Mouse (Mus musculus) frontal cortex, adult 2 months (tissue): ENCODE results near the gene Grin2a. TPM values are rescaled to one million over a fixed set of nuclear protein-coding genes. Genes with fewer than 3 reads are reported as not detected.

Experiments used
- DNase-seq, 2 experiments: peaks; one replicate each; pipeline ENCODE4 v3.0.0; 2022; ENCODE audit warnings: low spot score in 1 of 2; ENCODE audit errors: extremely low spot score in 1 of 2
- polyA plus RNA-seq: library from polyadenylated mRNA; depleted of rRNA; stranded (reverse); fragments of >200 nt; gene quantifications from 2 replicates; pipeline ENCODE4 v1.2.3, GENCODE M21; 2012

Grin2a gene
- polyA plus RNA-seq, 1 experiment = 30.1 TPM

- no peak for DNase-seq
Observed at GRCm38 (mm10) chr16:9884141-9884540, 111.2 kb downstream of the Grin2a start.

- DNase-seq = peak in 1 of 2 experiments; percentile 65
Observed at GRCm38 (mm10) chr16:9882420-9882819, 112.9 kb downstream of the Grin2a start.

- DNase-seq = no peak
Observed at GRCm38 (mm10) chr16:9873001-9873400, 122.4 kb downstream of the Grin2a start.

DNA sequence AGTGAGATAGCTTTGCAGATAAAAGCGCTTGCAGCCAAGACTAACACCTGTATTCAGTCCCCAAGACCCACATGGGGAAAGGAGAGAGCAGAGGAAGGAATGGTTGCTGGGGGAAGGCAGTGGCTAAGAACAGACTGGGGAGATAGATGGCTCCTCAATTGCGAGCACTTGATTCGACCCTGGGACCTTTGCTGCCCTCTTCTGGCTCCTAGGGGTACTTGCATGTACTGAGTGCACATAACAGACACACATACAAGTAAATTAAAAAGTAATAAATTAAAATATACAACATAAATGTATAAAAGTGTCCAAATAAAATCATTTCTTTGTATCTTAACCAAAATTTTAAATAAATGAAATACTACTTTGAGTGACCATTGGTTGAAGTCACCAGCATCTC lies 129.7 kb downstream of the Grin2a start:
- DNase-seq = no peak

GRCm38 (mm10) chr16:9865039-9865438 lies 130.3 kb downstream of the Grin2a start:
- no peak for DNase-seq

DNA sequence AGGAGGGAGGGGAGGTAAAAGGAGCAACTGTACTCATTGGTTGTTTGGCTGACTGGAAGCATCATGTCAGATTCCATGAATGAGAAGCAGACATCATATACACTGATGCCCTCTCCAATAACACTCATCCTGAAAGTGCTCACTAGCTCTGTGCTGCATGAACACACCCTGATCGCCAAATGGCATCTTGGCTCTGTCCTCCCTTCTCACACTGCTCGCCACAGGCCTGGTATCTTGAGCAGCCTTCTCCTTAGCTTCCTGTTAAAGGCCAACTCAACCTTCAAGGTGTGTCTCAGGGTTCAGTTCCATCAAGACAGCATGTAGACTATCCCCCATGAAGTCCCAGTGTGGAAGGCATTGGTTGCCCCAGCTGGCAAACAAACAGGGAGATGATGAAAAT lies 137.6 kb downstream of the Grin2a start:
- no peak for DNase-seq

GRCm38 (mm10) chr16:9851265-9851988 lies 143.9 kb downstream of the Grin2a start:
- DNase-seq = peak in 1 of 2 experiments; percentile 37

- DNase-seq = peak; percentile 52 to 76
Observed at GRCm38 (mm10) chr16:9841496-9841895, 153.9 kb downstream of the Grin2a start.

GRCm38 (mm10) chr16:9836542-9836941 lies 158.8 kb downstream of the Grin2a start:
- DNase-seq = no peak

DNA sequence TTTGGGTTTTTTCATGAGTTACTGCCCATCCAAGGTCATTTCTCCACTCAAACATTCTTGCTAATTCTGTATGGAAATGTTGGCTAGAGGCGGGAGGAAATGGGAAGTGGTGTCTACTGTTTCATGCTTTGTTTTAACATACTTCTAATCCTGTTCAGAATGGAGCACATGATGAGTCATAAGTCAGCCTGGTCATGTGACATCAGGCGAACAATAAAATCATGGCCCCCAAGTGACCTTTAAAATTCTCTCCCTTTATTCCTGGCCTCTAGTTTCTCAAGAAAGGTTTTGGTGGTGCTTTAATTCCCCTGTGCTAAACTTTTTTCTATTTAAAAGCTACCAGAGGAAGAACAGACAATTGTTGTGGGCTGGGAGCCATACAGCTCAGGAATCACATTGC lies 161.1 kb downstream of the Grin2a start:
- DNase-seq = no peak

GRCm38 (mm10) chr16:9825110-9825483 lies 170.3 kb downstream of the Grin2a start:
- peak; percentile 74 to 77 for DNase-seq

DNA sequence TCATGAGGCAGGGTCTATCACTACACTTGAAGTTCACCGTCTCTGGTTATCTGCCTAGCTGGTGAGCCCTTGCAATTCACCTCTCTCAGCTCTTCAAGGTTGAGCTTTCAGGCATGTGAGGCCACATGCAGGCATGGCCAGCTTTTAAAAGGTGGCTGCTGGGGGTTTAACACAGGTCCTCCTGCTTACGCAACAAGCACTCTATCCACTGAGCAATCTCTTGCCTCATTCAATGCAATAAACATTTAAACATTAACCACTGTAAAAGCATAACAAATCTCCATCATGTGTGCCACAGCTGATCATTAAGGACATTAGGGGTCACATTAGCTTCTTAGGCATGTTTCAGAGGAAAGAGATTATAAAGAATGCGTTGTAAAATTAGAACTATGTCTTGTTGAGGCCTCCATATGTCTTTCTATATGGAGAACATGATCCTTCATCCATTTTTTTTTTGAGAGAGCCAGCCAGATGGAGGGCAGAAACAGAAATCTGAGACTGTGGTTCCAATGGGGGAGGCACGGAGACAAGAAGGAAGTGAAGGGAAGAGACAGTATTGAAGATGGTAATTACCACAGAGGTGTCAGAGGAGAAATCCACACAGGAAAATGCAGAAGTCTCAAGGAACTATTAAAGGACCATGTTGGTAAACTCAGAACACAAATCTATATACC lies 170.8 kb downstream of the Grin2a start:
- DNase-seq = peak in 1 of 2 experiments; percentile 57

GRCm38 (mm10) chr16:9823686-9824085 lies 171.7 kb downstream of the Grin2a start:
- DNase-seq = no peak

- DNase-seq = no peak
Observed at GRCm38 (mm10) chr16:9819508-9819907, 175.9 kb downstream of the Grin2a start.

DNA sequence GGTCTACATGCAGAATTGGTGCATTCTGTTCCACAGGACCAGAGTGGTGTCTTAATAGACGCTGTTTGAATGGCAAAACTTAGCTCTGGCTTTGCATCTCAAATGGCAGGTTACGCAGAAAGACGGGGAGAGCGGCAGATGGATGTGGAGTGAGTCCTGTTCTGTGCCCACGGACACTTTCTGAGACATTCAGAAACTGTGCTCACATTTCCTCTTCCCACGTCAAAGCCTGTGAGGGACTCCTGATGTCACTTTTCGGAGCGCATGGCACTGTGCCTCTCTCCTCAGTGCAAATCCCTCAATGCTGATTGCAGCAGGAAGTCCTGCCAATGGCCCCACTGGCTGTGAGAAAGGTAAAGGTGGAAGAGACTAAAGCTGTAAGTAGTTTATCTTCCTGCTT lies 194.0 kb downstream of the Grin2a start:
- DNase-seq = peak; percentile 62 to 82

GRCm38 (mm10) chr16:9800221-9800620 lies 195.1 kb downstream of the Grin2a start:
- DNase-seq = no peak

DNA sequence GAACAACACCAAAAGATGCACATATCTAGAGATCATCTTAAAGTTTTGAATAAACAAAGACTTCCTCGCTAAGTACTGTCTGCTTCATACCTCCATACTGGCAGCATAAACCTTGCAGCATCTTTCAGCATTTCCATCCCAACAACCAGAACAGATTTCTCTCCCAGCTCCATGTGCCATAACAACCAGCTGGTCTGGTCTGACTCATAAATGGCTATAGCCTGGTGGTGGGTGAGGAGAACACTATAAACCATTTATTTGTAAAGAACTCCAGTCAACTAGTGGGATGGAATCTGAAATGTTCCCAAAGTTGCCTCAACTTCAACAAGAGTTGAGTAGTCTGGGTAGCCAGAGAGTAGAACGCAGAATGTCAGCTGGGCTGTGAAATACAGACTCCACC lies 202.4 kb downstream of the Grin2a start:
- peak in 1 of 2 experiments; percentile 37 for DNase-seq

- no peak for DNase-seq
Observed at GRCm38 (mm10) chr16:9786261-9786660, 209.1 kb downstream of the Grin2a start.

- DNase-seq = no peak
Observed at GRCm38 (mm10) chr16:9785821-9786220, 209.5 kb downstream of the Grin2a start.

DNA sequence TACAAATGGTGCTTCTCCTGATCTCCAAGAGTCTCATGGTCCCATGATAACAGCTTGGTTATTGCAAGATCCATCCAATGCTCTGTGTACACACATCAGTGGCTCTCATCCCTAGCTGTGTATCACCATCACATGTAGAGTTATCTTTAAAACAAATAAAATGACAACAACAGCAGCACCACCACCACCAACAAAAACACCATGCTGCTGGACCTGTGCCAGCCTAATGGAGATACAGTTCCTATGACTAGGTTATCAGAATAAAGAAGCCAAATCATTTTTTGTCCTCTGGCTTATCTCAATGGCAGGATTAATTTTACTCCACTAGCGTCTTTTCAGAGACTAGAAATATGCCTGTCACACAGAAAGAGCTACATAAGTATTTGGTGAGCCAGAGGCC lies 226.4 kb downstream of the Grin2a start:
- no peak for DNase-seq

GRCm38 (mm10) chr16:9768356-9768755 lies 227.0 kb downstream of the Grin2a start:
- DNase-seq = peak; percentile 60 to 74

DNA sequence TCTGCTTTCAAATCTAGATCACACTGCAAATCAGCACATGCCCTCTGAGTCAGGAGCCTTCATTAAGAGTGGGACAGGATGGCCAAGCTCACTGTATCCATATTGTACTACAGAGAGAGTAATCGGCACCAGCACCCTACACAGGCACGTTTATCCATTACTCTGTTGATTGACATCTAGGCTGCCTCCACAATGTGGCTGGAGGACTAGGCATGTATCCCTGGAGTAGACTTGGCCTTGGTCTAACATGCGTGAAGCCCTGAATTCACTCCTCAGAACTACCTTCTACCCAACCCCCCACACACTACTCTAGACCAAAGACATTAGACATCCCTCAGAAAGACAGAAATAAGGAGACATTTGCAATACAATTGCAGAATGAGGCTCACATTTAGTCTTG lies 227.4 kb downstream of the Grin2a start:
- no peak for DNase-seq
